Mouse (Mus musculus): Measurements from ENCODE around the gene Met. TPM values are rescaled to one million over a fixed set of nuclear protein-coding genes. Genes with fewer than 3 reads are reported as not detected.

The Met gene
- total and polyA plus RNA-seq, 2 experiments from 2014 or later, result 0.46 to 3.2 TPM

DNA sequence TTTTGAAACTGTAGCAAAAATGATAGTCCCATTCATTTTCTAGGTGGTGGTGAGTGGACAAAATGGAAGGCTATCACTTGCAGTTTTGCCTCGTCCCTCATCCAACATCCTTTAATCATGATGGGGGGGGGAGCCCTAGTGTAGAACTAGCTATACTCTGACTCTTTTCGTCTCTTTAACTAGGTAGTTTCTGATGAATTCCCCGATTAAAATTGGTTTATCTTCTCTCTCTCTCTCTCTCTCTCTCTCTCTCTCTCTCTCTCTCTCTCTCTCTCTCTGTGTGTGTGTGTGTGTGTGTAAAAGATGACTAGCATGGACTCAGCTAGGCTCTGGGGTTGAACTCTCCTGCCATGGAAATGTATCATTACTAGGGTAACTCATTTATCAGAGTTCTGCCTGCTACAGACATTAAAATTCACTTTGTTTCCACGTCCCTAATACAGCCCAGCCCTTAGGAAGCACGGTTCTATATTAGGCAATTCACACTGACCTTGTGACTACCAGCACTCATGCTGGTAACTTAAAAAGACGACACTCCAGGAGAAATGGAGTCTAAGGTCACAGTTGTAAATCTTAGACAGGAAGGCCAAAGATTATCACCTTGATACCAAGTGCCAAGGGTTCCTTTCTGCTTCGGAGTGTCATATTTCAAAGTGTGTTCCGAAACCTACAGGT lies 126.5 kb downstream of the Met start:
- TF ChIP-seq CTCF (IDR thresholded peaks at IDR 0.05), result no peak
- ATAC-seq (ENCODE audit: low FRiP score), result no peak

GRCm38 (mm10) chr6:17593971-17594370 lies 130.4 kb downstream of the Met start:
- Histone ChIP-seq H3K36me3 (ENCODE audit: insufficient read depth, low read length) (no peaks in the 10 kb centered on the region), H3K27me3 (ENCODE audit: insufficient read depth, low read length) (no peaks in the 10 kb centered on the region), H3K4me3 (ENCODE audit: low read depth, low read length) (no peak overlapping the region), H3K9me3 (ENCODE audit: low read length) (no peaks in the 10 kb centered on the region), H3K4me1 (ENCODE audit: insufficient read depth, low read length) (no peaks in the 10 kb centered on the region), H3K9ac (replicated peaks; ENCODE audit: low read length, poor library complexity, severe bottlenecking) (no peak overlapping the region), H3K27ac (ENCODE audit: low read depth, low read length) (no peak overlapping the region), H3K4me2 (ENCODE audit: low read depth, low read length, poor library complexity, severe bottlenecking) (no peak overlapping the region)
- WGBS, result 92% methylated on average over 2 of the region's 2 CpGs
- ATAC-seq (ENCODE audit: low FRiP score) (no peak), DNase-seq (ENCODE audit: low spot score) (no peak)
- no peak for TF ChIP-seq CTCF (IDR thresholded peaks at IDR 0.05)

More for the DNA sequence above, 126.5 kb downstream of the Met start:
- Histone ChIP-seq H3K27me3 (ENCODE audit: insufficient read depth, low read length) (no peaks in the 10 kb centered on the region), H3K27ac (ENCODE audit: low read depth, low read length) (no peak overlapping the region), H3K9ac (replicated peaks; ENCODE audit: low read length, poor library complexity, severe bottlenecking) (no peak overlapping the region), H3K4me2 (ENCODE audit: low read depth, low read length, poor library complexity, severe bottlenecking) (no peak overlapping the region), H3K4me3 (ENCODE audit: low read depth, low read length) (no peak overlapping the region), H3K4me1 (ENCODE audit: insufficient read depth, low read length) (no peaks in the 10 kb centered on the region), H3K36me3 (ENCODE audit: insufficient read depth, low read length) (no peaks in the 10 kb centered on the region), H3K9me3 (ENCODE audit: low read length) (no peaks in the 10 kb centered on the region)
- WGBS, result 57% methylated on average over 8 of the region's 8 CpGs
- no peak for DNase-seq (ENCODE audit: low spot score)

DNA sequence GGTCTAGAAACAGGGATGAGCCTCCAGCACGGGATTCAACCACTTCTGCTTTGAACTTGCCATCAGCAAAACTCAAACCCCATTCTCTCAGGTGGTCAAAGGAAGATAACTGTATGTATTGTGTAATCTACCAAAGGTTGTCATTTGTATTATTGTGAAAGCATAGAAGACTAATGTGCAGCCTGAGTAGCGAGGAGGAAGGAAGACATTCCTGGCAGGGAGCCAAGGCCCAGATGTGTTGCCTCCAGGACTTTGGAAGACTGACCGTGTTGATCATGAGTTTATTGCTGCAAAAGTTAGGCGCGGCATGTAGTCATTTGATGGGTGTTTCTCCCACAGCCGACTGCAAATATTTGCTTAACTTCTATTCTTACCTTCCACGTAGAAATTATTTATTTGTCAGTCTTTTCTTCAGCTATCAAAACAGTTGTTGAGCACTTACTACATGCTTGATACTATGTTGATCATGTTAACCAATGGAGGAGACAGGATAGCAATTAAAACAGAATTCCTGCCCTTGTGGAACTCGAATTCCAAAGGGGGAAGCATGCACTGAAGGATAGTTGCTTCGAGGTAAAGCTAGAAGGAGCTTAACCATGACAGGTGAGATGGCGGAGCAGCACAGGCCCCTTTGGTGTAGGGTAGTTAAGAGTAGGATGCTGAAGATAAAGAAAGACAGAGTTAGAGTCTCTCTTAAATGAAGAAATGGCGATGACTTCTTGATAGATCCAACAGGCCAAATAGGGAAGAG lies 132.3 kb downstream of the Met start:
- no peak overlapping the region for H3K4me3 ChIP-seq (ENCODE audit: low read depth, low read length)
- no peak for TF ChIP-seq CTCF (IDR thresholded peaks at IDR 0.05)
- no peaks in the 10 kb centered on the region for H3K36me3 ChIP-seq (ENCODE audit: insufficient read depth, low read length)
- ATAC-seq (ENCODE audit: low FRiP score) (no peak), DNase-seq (ENCODE audit: low spot score) (no peak)
- no peaks in the 10 kb centered on the region for H3K4me1 ChIP-seq (ENCODE audit: insufficient read depth, low read length)
- WGBS, result 85% methylated on average over 11 of the region's 11 CpGs
- H3K9me3 ChIP-seq (ENCODE audit: low read length), result no peaks in the 10 kb centered on the region
- H3K27me3 ChIP-seq (ENCODE audit: insufficient read depth, low read length), result no peaks in the 10 kb centered on the region
- no peak overlapping the region for H3K27ac ChIP-seq (ENCODE audit: low read depth, low read length)
- no peak overlapping the region for H3K4me2 ChIP-seq (ENCODE audit: low read depth, low read length, poor library complexity, severe bottlenecking)
- H3K9ac ChIP-seq (replicated peaks; ENCODE audit: low read length, poor library complexity, severe bottlenecking), result no peak overlapping the region

DNA sequence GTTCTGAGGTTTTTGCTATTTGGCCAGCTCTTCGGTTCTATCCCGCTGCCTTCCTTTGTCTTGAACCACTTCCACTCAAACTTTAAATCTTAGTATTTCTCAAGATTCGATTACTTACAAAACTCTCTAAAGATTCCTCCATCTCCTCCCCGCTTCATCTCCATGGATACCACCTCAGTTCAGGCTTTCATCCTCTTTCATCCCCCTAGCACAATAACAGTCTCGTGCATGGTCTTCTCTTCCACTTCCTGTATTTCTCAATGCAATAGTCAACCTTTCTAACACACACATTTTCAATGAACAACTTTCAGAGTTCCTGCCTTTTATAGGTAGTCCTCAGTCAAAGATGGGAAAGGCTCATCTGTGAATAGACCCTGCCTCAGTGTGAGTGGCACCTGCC lies 135.8 kb downstream of the Met start:
- no peaks in the 10 kb centered on the region for H3K27me3 ChIP-seq (ENCODE audit: insufficient read depth, low read length)
- no peaks in the 10 kb centered on the region for H3K36me3 ChIP-seq (ENCODE audit: insufficient read depth, low read length)
- DNase-seq (ENCODE audit: low spot score) (no peak), ATAC-seq (ENCODE audit: low FRiP score) (no peak)
- no peaks in the 10 kb centered on the region for H3K9me3 ChIP-seq (ENCODE audit: low read length)
- no peak for TF ChIP-seq CTCF (IDR thresholded peaks at IDR 0.05)
- 64% methylated on average over 5 of the region's 5 CpGs for WGBS
- H3K4me2 ChIP-seq (ENCODE audit: low read depth, low read length, poor library complexity, severe bottlenecking), result no peak overlapping the region
- no peak overlapping the region for H3K4me3 ChIP-seq (ENCODE audit: low read depth, low read length)
- no peak overlapping the region for H3K9ac ChIP-seq (replicated peaks; ENCODE audit: low read length, poor library complexity, severe bottlenecking)
- H3K27ac ChIP-seq (ENCODE audit: low read depth, low read length), result no peak overlapping the region
- no peaks in the 10 kb centered on the region for H3K4me1 ChIP-seq (ENCODE audit: insufficient read depth, low read length)

DNA sequence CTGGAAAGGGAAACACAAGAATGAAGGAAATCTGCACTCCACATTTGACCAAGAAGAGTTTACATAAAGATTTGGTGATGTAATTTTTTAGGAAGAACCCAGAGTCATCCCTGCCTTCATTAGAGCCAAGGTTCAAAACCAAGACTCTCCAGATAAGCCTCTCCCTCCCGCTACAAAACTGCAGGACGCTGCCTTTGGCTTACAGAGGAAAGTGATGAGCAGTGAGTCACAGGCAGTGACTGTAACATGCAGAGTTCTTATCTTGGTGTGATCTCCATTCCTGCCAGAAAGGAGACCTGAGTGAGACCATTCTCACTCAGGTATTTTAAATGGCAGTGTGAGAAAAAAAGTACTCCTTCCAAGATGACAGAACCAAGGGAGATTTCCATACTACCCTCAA lies 137.9 kb downstream of the Met start:
- DNase-seq (ENCODE audit: low spot score) (no peak), ATAC-seq (ENCODE audit: low FRiP score) (no peak)
- TF ChIP-seq CTCF (IDR thresholded peaks at IDR 0.05), result no peak
- Histone ChIP-seq H3K9ac (replicated peaks; ENCODE audit: low read length, poor library complexity, severe bottlenecking) (no peak overlapping the region), H3K36me3 (ENCODE audit: insufficient read depth, low read length) (no peaks in the 10 kb centered on the region), H3K4me3 (ENCODE audit: low read depth, low read length) (no peak overlapping the region), H3K4me2 (ENCODE audit: low read depth, low read length, poor library complexity, severe bottlenecking) (no peak overlapping the region), H3K9me3 (ENCODE audit: low read length) (no peaks in the 10 kb centered on the region), H3K4me1 (ENCODE audit: insufficient read depth, low read length) (no peaks in the 10 kb centered on the region), H3K27me3 (ENCODE audit: insufficient read depth, low read length) (no peaks in the 10 kb centered on the region), H3K27ac (ENCODE audit: low read depth, low read length) (no peak overlapping the region)
- 66% methylated on average over 2 of the region's 2 CpGs for WGBS

DNA sequence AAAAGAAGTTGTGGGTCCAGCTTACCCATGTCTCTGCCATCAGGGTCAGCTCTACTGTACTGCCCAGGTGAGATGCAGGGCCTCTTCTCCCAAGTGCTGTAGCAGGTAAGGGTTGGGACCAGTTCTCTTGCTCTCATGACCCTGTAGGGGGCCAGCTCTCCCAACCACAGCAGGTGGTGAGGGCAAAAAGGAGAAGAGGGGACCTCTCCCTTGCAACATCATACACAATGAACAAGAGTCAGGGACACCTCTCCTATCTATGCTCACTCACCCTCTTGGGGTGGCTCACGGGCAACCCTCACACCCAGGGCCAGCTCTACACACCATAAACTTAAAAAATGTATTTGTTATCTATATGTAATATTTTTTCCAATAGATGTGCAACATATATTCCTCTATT lies 143.3 kb downstream of the Met start:
- no peaks in the 10 kb centered on the region for H3K9me3 ChIP-seq (ENCODE audit: low read length)
- no peak overlapping the region for H3K9ac ChIP-seq (replicated peaks; ENCODE audit: low read length, poor library complexity, severe bottlenecking)
- TF ChIP-seq CTCF (IDR thresholded peaks at IDR 0.05), result no peak
- no peak for ATAC-seq (ENCODE audit: low FRiP score)
- H3K4me1 ChIP-seq (ENCODE audit: insufficient read depth, low read length), result no peaks in the 10 kb centered on the region
- no peak overlapping the region for H3K4me2 ChIP-seq (ENCODE audit: low read depth, low read length, poor library complexity, severe bottlenecking)
- no peak overlapping the region for H3K27ac ChIP-seq (ENCODE audit: low read depth, low read length)
- H3K36me3 ChIP-seq (ENCODE audit: insufficient read depth, low read length), result no peaks in the 10 kb centered on the region
- no peak for DNase-seq (ENCODE audit: low spot score)
- H3K27me3 ChIP-seq (ENCODE audit: insufficient read depth, low read length), result no peaks in the 10 kb centered on the region
- 88% methylated on average over 1 of the region's 1 CpGs for WGBS
- no peak overlapping the region for H3K4me3 ChIP-seq (ENCODE audit: low read depth, low read length)
